Mouse (Mus musculus): ENCODE results near the gene Cer1.

Cer1 gene

DNA sequence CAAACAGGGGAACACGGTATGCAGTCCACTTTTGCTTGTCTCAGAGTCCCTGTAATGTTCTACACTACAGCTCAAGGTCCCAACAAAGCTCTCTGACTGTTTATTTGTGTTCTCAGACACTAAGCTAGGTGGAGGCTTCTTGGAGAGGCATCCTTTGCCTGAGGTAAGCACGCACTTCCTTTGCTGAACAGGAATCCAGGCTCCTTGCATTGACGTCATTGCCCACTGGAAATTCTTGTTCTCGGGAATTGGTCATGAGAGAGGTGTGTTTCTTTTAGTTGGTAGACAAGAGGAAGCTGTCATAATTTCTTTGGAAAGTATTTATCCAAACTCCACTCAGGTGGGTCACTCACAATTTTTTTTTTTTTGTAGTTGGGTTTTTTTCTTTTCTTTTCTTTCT lies 9.4 kb downstream of the Cer1 start:
- no peak for DNase-seq (ENCODE audit: low read depth, low spot score)

GRCm38 (mm10) chr4:82874791-82875190 lies 10.2 kb downstream of the Cer1 start:
- no peak for DNase-seq (ENCODE audit: low read depth, low spot score)

- DNase-seq (ENCODE audit: low read depth, low spot score), result no peak
Observed at GRCm38 (mm10) chr4:82872548-82872947, 12.4 kb downstream of the Cer1 start.

DNA sequence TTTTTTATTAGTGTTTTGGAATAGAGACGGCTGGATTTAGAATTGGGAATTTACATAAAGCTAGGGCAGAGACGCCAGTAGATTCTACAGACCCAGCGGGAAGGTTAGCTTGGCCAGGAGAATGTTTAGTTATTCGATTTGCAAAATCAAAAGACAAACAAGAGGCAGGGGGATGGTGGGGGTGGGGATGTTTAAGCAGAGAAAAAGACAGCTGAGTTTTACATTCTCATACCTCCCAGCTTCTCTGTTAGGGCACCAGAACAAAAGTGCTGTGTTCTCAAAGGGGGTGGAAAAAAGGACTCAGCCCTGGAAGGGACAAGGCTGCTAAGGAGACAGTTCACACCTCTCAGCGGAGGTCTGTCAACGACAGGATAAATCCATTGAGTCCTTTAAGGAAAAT lies 12.8 kb downstream of the Cer1 start:
- no peak for DNase-seq (ENCODE audit: low read depth, low spot score)

DNA sequence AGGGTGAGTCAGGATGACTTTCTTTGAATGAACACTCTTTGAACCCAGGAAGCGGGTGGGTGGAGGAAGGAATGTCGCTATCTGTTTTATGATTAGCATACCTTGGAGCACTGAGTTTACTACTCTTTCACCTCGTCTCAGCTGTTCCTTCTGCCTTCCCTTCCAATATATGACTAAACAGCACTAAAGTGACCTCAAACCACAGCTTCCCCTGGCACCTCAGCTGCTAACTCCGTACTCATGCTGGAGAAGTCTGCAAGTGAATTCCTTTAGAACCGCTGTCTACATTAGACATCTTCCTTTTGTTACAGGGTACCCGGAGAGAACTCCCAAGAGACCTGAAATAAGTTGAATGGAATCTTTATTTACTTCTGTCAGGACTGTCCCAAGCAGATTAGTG lies 14.0 kb downstream of the Cer1 start:
- no peak for DNase-seq (ENCODE audit: low read depth, low spot score)

DNA sequence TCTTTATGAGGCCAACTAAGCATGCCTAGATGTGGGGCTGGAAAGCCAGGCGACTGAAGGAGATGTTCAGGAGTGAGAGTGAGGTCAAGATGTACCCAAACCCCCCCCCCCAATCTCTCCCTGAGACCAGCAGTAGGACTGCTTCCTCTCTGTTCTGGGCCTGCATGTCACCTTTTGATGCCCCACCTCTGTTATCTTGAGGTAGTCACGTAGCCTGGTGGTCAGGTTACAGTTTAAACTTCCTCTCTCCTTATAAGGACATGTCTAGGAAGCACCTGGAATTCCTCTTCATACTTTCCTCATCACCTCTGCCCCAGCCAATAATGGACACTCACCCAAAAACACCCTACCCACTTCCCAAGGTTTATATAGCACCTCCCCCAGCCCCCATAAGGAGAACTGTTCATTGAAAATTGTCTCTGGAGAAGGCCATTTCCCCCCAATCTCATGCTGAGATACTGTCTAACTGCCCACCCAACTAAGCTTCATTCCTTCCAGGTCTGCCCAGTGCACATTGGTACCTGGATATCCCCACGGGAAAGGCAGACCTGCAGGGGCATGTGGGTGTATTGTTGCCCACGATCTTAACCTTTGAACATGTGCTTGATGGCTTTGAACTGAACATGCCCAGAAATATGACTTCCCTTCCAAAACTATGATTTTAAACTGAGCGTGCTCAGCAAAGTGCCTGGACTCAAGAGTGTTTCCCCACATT lies 17.1 kb downstream of the Cer1 start:
- no peak for DNase-seq (ENCODE audit: low read depth, low spot score)

GRCm38 (mm10) chr4:82867111-82867510 lies 17.8 kb downstream of the Cer1 start:
- DNase-seq (ENCODE audit: low read depth, low spot score), result no peak

GRCm38 (mm10) chr4:82864974-82865699 lies 19.8 kb downstream of the Cer1 start:
- DNase-seq (ENCODE audit: low read depth, low spot score), result no peak

- DNase-seq (ENCODE audit: low read depth, low spot score), result peak; percentile 29
Observed at GRCm38 (mm10) chr4:82863316-82863715, 21.6 kb downstream of the Cer1 start.

- DNase-seq (ENCODE audit: low read depth, low spot score), result no peak
Observed at GRCm38 (mm10) chr4:82861451-82861850, 23.5 kb downstream of the Cer1 start.

- no peak for DNase-seq (ENCODE audit: low read depth, low spot score)
Observed at GRCm38 (mm10) chr4:82860566-82860965, 24.4 kb downstream of the Cer1 start.

DNA sequence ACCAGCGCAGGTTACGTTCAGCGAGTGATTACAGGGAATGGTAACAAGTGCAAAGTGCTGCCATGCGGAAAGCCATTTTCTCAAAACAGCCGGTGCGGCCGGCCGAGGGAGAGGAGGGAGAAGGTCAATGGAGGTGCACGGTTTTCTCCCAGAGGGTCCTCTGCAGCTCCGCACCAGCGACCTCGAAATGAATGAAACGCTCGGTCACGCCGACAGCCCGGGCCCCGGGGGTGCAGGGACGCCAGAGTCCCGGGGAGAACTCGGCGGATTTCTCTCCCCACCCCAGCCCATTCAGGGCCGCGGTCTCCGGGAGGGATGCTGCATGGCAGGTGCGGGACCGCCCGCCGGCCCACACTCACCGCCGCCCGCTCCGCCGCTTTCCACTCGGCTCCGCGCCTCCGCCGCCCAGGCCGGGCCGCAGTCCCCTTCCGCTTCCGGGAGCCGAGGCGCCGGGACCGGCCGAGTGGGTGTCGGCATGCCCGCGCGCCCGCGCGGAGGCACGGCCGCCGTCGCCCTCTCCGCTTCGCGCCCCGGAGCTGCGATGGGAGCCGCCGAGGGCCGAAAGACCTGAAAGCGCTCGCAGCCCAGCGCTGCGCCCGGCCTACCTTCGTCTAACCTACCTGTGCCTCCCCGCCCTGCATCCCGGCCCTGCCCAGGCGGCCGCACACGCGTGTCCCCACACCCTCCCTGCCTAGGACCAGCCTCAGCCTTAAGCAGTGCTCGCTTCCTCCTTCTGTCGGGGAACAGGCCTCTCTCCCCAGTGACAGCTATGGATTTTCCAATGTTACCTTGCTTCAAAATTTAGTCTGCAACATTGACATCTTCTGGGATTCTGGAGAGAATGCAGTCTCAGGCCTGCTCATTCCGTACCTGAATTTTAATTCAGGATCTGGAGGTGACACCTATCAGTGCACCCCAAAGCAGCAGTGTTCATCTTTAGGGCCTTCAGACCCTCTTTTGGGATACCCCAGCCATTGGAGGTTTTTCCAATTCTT lies 25.5 kb downstream of the Cer1 start, which contains the start of gene Zdhhc21:
TSS of gene Zdhhc21 (minus strand) at position 828 of the 995 bp plus-strand sequence.
- peak; percentile 93 for DNase-seq (ENCODE audit: low read depth, low spot score)

DNA sequence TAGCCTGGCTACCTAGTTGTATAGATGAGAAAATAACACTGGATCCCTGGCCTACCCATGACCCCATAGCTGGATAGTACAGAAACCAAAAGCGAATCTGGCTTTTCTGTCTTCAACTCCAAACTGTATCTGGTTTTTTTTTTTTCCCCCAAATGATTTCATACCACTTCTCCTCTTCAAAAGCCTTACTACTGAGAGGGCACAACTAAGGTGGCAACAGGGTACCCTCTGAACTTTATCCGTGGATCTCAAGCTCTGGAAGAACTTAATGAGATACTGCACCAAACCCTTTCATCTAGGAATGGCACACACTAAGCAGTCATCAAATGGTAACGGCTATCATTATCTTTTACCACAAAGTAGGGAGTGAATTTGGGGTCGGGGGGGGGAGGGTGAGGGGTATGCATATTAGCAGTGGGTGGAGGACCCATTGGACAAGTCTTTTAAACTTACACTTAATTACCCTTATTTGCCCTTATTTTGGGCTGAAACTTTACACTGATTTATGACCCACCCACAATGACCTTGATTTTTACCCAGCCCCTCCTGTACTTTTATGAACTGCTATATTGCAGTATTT lies 26.4 kb downstream of the Cer1 start:
- DNase-seq (ENCODE audit: low read depth, low spot score), result no peak

GRCm38 (mm10) chr4:82856986-82857385 lies 28.0 kb downstream of the Cer1 start:
- no peak for DNase-seq (ENCODE audit: low read depth, low spot score)

- peak; percentile 43 for DNase-seq (ENCODE audit: low read depth, low spot score)
Observed at GRCm38 (mm10) chr4:82853809-82854208, 31.1 kb downstream of the Cer1 start.

DNA sequence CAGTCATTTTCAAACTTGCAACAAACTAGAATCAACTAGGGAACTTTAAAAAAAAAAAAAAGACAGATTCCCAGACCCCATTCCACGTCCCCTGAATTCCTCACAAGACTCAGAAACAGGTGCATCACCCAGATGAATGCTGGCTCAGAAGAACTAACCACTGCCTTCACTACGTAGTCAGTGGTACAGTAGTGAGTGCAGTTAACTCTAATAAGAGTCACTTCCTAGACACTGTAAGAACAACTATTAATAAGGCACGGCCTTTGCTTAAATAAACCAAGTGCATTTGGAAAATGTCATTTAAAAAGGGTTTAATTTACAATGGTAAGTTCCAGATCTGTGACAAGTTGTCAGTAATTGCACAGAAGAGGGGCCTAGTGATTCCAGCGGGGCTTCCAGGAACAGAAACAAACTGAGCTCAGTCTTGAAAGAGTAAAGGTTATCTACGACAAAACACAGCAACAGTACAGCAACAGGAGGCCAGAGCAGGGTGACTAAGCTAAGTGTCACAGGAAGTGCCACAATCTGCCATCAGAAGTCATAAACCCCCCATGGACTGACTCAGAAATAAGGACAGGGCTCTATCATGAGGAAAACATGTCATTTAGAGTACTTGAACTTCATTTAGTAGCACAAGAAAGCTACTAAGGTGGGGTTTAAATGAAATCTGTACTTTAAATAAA lies 36.3 kb downstream of the Cer1 start:
- DNase-seq (ENCODE audit: low read depth, low spot score), result no peak

- DNase-seq (ENCODE audit: low read depth, low spot score), result no peak
Observed at GRCm38 (mm10) chr4:82837526-82838240, 47.3 kb downstream of the Cer1 start.

All from brain, adult 2 months (tissue).